Comparison of ENCODE assay signal across 9 mouse cellular contexts in genomic region chr11:102010140-102010539, GRCm38 (mm10). TPM values are rescaled to one million over a fixed set of nuclear protein-coding genes. Genes with fewer than 3 reads are reported as not detected.
DNase-seq lines count a peak whose midpoint lies in the region; ATAC-seq and TF ChIP-seq lines count a peak whose summit lies in the region.
"Had no signal": no experiment of that assay in that cellular context is flagged by ENCODE, and none has a peak within 500 bp of the region (broad histone marks: within the 10 kb centered on the region; RNA-seq: fewer than 3 reads in every experiment).

No protein-coding gene starts in this region.

- H3K27ac ChIP-seq in forebrain, embryonic 16.5 days (ENCODE audit: low read length), result peak overlapping the region; percentile 82
- H3K27ac ChIP-seq in midbrain, embryonic 10.5 days (replicated peaks), result peak overlapping the region; percentile 60; the same call in 1 of the 2 replicates

- no peak overlapping the region for H3K4me2 ChIP-seq in forebrain, embryonic 16.5 days (ENCODE audit: low read length)

- no peak overlapping the region for H3K9ac ChIP-seq in forebrain, embryonic 16.5 days (replicated peaks; ENCODE audit: low read depth, low read length)

- DNase-seq in brain, embryonic 14.5 days (ENCODE audit: low read depth), result peak; percentile 94
- DNase-seq in cerebellum, adult 18-20 months, result peak; percentile 71 to 78
- DNase-seq in midbrain, embryonic 10.5 days (ENCODE audit: low spot score), result no peak
- DNase-seq in kidney, postnatal 4 days, result no peak
- no peak for DNase-seq in liver
- no peak for DNase-seq in thymus, postnatal 4 days

- 15% methylated on average over 13 of the region's 13 CpGs for WGBS in forebrain, embryonic 16.5 days
- WGBS in midbrain, embryonic 10.5 days, result 76% methylated on average over 13 of the region's 13 CpGs

- TF ChIP-seq CTCF in brain, embryonic 14.5 days (IDR thresholded peaks at IDR 0.05; ENCODE audit: borderline replicate concordance, extremely low read depth, insufficient read depth, insufficient read length), result no peak

- no peaks in the 10 kb centered on the region for H3K27me3 ChIP-seq in forebrain, embryonic 16.5 days (replicated peaks; ENCODE audit: control insufficient read depth, insufficient read depth, low read length)
- no peaks in the 10 kb centered on the region for H3K27me3 ChIP-seq in midbrain, embryonic 10.5 days (ENCODE audit: low read depth, poor library complexity, severe bottlenecking)

- TF ChIP-seq POLR2A in brain, embryonic 14.5 days (IDR thresholded peaks at IDR 0.05; ENCODE audit: borderline replicate concordance, extremely low read depth, insufficient read depth, insufficient read length, poor library complexity, severe bottlenecking), result no peak

- peak; percentile 90 for ATAC-seq in forebrain, embryonic 16.5 days

- H3K4me1 ChIP-seq in forebrain, embryonic 16.5 days (replicated peaks; ENCODE audit: control insufficient read depth, insufficient read depth, low read length), result peaks cover 16% of the 10 kb centered on the region
- peaks cover 13% of the 10 kb centered on the region for H3K4me1 ChIP-seq in midbrain, embryonic 10.5 days

- no peak overlapping the region for H3K4me3 ChIP-seq in forebrain, embryonic 16.5 days (replicated peaks; ENCODE audit: low read length)
- no peak overlapping the region for H3K4me3 ChIP-seq in midbrain, embryonic 10.5 days

- peaks cover 11% of the 10 kb centered on the region for H3K36me3 ChIP-seq in forebrain, embryonic 16.5 days (ENCODE audit: control insufficient read depth, insufficient read depth)
- H3K36me3 ChIP-seq in midbrain, embryonic 10.5 days, result peaks cover 94% of the 10 kb centered on the region

- H3K9me3 ChIP-seq in forebrain, embryonic 16.5 days (ENCODE audit: control insufficient read depth, low read length), result no peaks in the 10 kb centered on the region
- no peaks in the 10 kb centered on the region for H3K9me3 ChIP-seq in midbrain, embryonic 10.5 days (replicated peaks)

RNA-seq across cellular contexts. Expression of gene Mpp3, which starts 18.1 kb away (rescaled TPM):
- polyA plus RNA-seq in brain, embryonic 14.5 days (2012; rRNA removed), result 50.9 and 55.3 TPM in 2 replicates
- polyA plus RNA-seq in forebrain, embryonic 16.5 days (2015; fragmentation: Nextera tagmentation; extraction: Ambion mirVana), result 49.3 and 55.2 TPM in 2 replicates
- 13.3 and 16.9 TPM in 2 replicates for polyA plus RNA-seq in midbrain, embryonic 10.5 days (2016; fragmentation: Nextera tagmentation; extraction: Ambion mirVana)

RNA-seq across cellular contexts. Expression of gene Dusp3, which starts 23.3 kb away (rescaled TPM):
- polyA plus RNA-seq in brain, embryonic 14.5 days (2012; rRNA removed), result 9.7 and 15.4 TPM in 2 replicates
- polyA plus RNA-seq in forebrain, embryonic 16.5 days (2015; fragmentation: Nextera tagmentation; extraction: Ambion mirVana), result 12.7 and 14.5 TPM in 2 replicates
- 12.2 and 13.1 TPM in 2 replicates for polyA plus RNA-seq in midbrain, embryonic 10.5 days (2016; fragmentation: Nextera tagmentation; extraction: Ambion mirVana)

RNA-seq across cellular contexts. Expression of gene Cfap97d1, which starts 26.1 kb away (rescaled TPM):
- polyA plus RNA-seq in brain, embryonic 14.5 days (2012; rRNA removed), result not detected in 2 replicates
- not detected in 2 replicates for polyA plus RNA-seq in forebrain, embryonic 16.5 days (2015; fragmentation: Nextera tagmentation; extraction: Ambion mirVana)
- polyA plus RNA-seq in midbrain, embryonic 10.5 days (2016; fragmentation: Nextera tagmentation; extraction: Ambion mirVana), result not detected in 2 replicates
- polyA plus RNA-seq: heart, embryonic 14.5 days; spleen, adult 2 months had no signal

RNA-seq across cellular contexts. Expression of gene Cd300lg, which starts 31.2 kb away (rescaled TPM):
- 0.11 and 0.15 TPM in 2 replicates for polyA plus RNA-seq in brain, embryonic 14.5 days (2012; rRNA removed)
- polyA plus RNA-seq in forebrain, embryonic 16.5 days (2015; fragmentation: Nextera tagmentation; extraction: Ambion mirVana), result 0.26 and 0.46 TPM in 2 replicates
- 0.20 and 0.25 TPM in 2 replicates for polyA plus RNA-seq in midbrain, embryonic 10.5 days (2016; fragmentation: Nextera tagmentation; extraction: Ambion mirVana)

RNA-seq across cellular contexts. Expression of gene Sost, which starts 43.3 kb away (rescaled TPM):
- polyA plus RNA-seq in brain, embryonic 14.5 days (2012; rRNA removed), result 0.22 and 0.23 TPM in 2 replicates
- polyA plus RNA-seq in forebrain, embryonic 16.5 days (2015; fragmentation: Nextera tagmentation; extraction: Ambion mirVana), result 0.11 TPM in 1 of 2 replicates, not detected in the other
- polyA plus RNA-seq in midbrain, embryonic 10.5 days (2016; fragmentation: Nextera tagmentation; extraction: Ambion mirVana), result 0.25 and 0.26 TPM in 2 replicates

Comparison
In these comparisons a context has a peak if more than half of its experiments do, and no peak if none do; other contexts are left out.
1. DNase-seq: peak in brain, embryonic 14.5 days (single experiment) and cerebellum, adult 18-20 months (2 of 2); none in midbrain, embryonic 10.5 days (single experiment), kidney, postnatal 4 days (0 of 2), liver (single experiment) and thymus, postnatal 4 days (single experiment).